Mouse (Mus musculus): Measurements from ENCODE around the gene Lime1.

The Lime1 gene

GRCm38 (mm10) chr2:181391541-181391940 lies 11.7 kb downstream of the Lime1 start:
- DNase-seq, result no peak

GRCm38 (mm10) chr2:181392600-181393213 lies 12.8 kb downstream of the Lime1 start:
- DNase-seq, result peak; percentile 95

- DNase-seq, result no peak
Observed at GRCm38 (mm10) chr2:181394086-181394485, 14.2 kb downstream of the Lime1 start.

- DNase-seq, result peak in 1 of 2 experiments; percentile 34
Observed at GRCm38 (mm10) chr2:181397207-181397761, 17.4 kb downstream of the Lime1 start.

GRCm38 (mm10) chr2:181401497-181401896 lies 21.6 kb downstream of the Lime1 start:
- DNase-seq, result no peak

- DNase-seq, result no peak
Observed at GRCm38 (mm10) chr2:181403722-181404121, 23.8 kb downstream of the Lime1 start.

GRCm38 (mm10) chr2:181409643-181410042 lies 29.8 kb downstream of the Lime1 start:
- no peak for DNase-seq

- peak; percentile 75 to 79 for DNase-seq
Observed at GRCm38 (mm10) chr2:181410760-181411473, 31.0 kb downstream of the Lime1 start.

GRCm38 (mm10) chr2:181413141-181413540 lies 33.3 kb downstream of the Lime1 start:
- DNase-seq, result no peak

- peak; percentile 72 to 79 for DNase-seq
Observed at GRCm38 (mm10) chr2:181415945-181416344, 36.1 kb downstream of the Lime1 start.

- DNase-seq, result no peak
Observed at GRCm38 (mm10) chr2:181419359-181419758, 39.5 kb downstream of the Lime1 start.

- DNase-seq, result no peak
Observed at GRCm38 (mm10) chr2:181420426-181420825, 40.5 kb downstream of the Lime1 start.

GRCm38 (mm10) chr2:181420903-181421638 lies 41.2 kb downstream of the Lime1 start:
- no peak for DNase-seq

- DNase-seq, result no peak
Observed at GRCm38 (mm10) chr2:181423834-181424233, 44.0 kb downstream of the Lime1 start.

Measured in cerebellum, postnatal 14 days (tissue).